Mouse (Mus musculus) forebrain, embryonic 12.5 days (tissue): Measurements from ENCODE around the gene S100a13. TPM values are rescaled to one million over a fixed set of nuclear protein-coding genes. Genes with fewer than 3 reads are reported as not detected.

Experiments used
- ATAC-seq: fragments of 200-750 bp; cut with Nextera tagmentation; 2 replicates; pipeline ENCODE4 v1.8.0; 2017; ENCODE audit warnings: moderate TSS enrichment; ENCODE audit not compliant: low FRiP score
- H3K27ac ChIP-seq: fragments of 300-500 bp; sonication (generic); 2 replicates; pipeline ENCODE4 v1.5.1; 2016; ENCODE audit warnings: mild to moderate bottlenecking
- H3K27me3 ChIP-seq: fragments of 300-500 bp; sonication (generic); 2 replicates; pipeline ENCODE4 v1.6.1; 2016; ENCODE audit warnings: mild to moderate bottlenecking
- H3K36me3 ChIP-seq: fragments of 300-500 bp; sonication (generic); replicated peaks from 2 replicates; pipeline ENCODE4 v1.6.1; 2016; ENCODE audit warnings: mild to moderate bottlenecking
- H3K4me1 ChIP-seq: fragments of 300-500 bp; sonication (generic); 2 replicates; pipeline ENCODE4 v1.6.1; 2016
- H3K4me2 ChIP-seq: fragments of 300-500 bp; sonication (generic); 2 replicates; pipeline ENCODE4 v1.6.1; 2016; ENCODE audit warnings: mild to moderate bottlenecking, moderate library complexity
- H3K4me3 ChIP-seq: fragments of 300-500 bp; sonication (generic); replicated peaks from 2 replicates; pipeline ENCODE4 v1.5.1; 2016; ENCODE audit warnings: mild to moderate bottlenecking
- H3K9ac ChIP-seq: fragments of 300-500 bp; sonication (generic); 2 replicates; pipeline ENCODE4 v1.6.1; 2016; ENCODE audit warnings: mild to moderate bottlenecking
- H3K9me3 ChIP-seq: fragments of 300-500 bp; sonication (generic); 2 replicates; pipeline ENCODE4 v1.6.1; 2016
- WGBS: fragments of 180-500 bp; shearing (Covaris S2); methylation state at CpG from one replicate; pipeline ENCODE4 v1.1.7; 2016; 5-methylcytosine and 5-hydroxymethylcytosine counted together
- polyA plus RNA-seq: library from polyadenylated mRNA; unstranded; fragments of >200 nt; fragmentation: Nextera tagmentation; extraction: Ambion mirVana; gene quantifications from 2 replicates; pipeline ENCODE4 v1.2.1, GENCODE M21; 2016

Gene S100a13
- polyA plus RNA-seq: 8.1 and 8.6 TPM in 2 replicates

GRCm38 (mm10) chr3:90513796-90514590 is at the start of gene S100a13, which contains the start of gene S100a1:
S100a13 (plus strand) TSS chr3:90514435.
S100a1 (minus strand) TSS chr3:90514392.
- Histone ChIP-seq H3K4me1 (peaks cover 16% of the 10 kb centered on the region), H3K27ac (no peak within 1 kb of the TSS), H3K9me3 (no peaks in the 10 kb centered on the region), H3K9ac (peak within 1 kb of the TSS; percentile 47), H3K4me3 (peak within 1 kb of the TSS; percentile 32), H3K36me3 (no peaks in the 10 kb centered on the region), H3K4me2 (peak within 1 kb of the TSS; percentile 60), H3K27me3 (peaks cover 46% of the 10 kb centered on the region)
- no peak for ATAC-seq
- WGBS: 3% methylated on average over 25 of the region's 25 CpGs

- Histone ChIP-seq H3K9me3 (no peaks in the 10 kb centered on the region), H3K9ac (no peak overlapping the region), H3K4me1 (peaks cover 14% of the 10 kb centered on the region), H3K27ac (no peak overlapping the region), H3K4me2 (peak overlapping the region; percentile 90), H3K4me3 (peak overlapping the region; percentile 50), H3K36me3 (no peaks in the 10 kb centered on the region), H3K27me3 (peaks cover 74% of the 10 kb centered on the region)
- 11% methylated on average over 37 of the region's 37 CpGs for WGBS
- ATAC-seq: 0 out of 2 replicates have a peak, but pooled peaks have one; percentile 1
These were observed 49.6 kb upstream of the S100a13 start for GRCm38 (mm10) chr3:90464552-90465080.

- WGBS: 1% methylated on average over 75 of the region's 75 CpGs
- no peak overlapping the region for H3K27ac ChIP-seq
These were observed 49.1 kb upstream of the S100a13 start for GRCm38 (mm10) chr3:90465081-90465685.

GRCm38 (mm10) chr3:90465686-90466310 is 48.4 kb upstream of the S100a13 start, which contains the start of gene Npr1:
Npr1 (minus strand) TSS chr3:90465866.
- H3K27ac ChIP-seq: no peak within 1 kb of the TSS
- under 1% methylated on average over 43 of the region's 49 CpGs for WGBS

More at GRCm38 (mm10) chr3:90465081-90465685, 49.1 kb upstream of the S100a13 start:
- peak overlapping the region; percentile 43 for H3K9ac ChIP-seq
- no peaks in the 10 kb centered on the region for H3K9me3 ChIP-seq
- H3K4me3 ChIP-seq: peak overlapping the region; percentile 50
- H3K4me2 ChIP-seq: peak overlapping the region; percentile 90
- peaks cover 14% of the 10 kb centered on the region for H3K4me1 ChIP-seq
- peaks cover 71% of the 10 kb centered on the region for H3K27me3 ChIP-seq
- no peaks in the 10 kb centered on the region for H3K36me3 ChIP-seq
- ATAC-seq: 0 out of 2 replicates have a peak, but pooled peaks have one; percentile 27

GRCm38 (mm10) chr3:90466311-90466766 is 47.9 kb upstream of the S100a13 start:
- Histone ChIP-seq H3K27ac (no peak overlapping the region), H3K4me1 (peaks cover 14% of the 10 kb centered on the region), H3K4me2 (peak overlapping the region; percentile 90), H3K36me3 (no peaks in the 10 kb centered on the region), H3K9ac (peak overlapping the region; percentile 43; the same call in 1 of the 2 replicates), H3K27me3 (peaks cover 61% of the 10 kb centered on the region), H3K9me3 (no peaks in the 10 kb centered on the region), H3K4me3 (peak overlapping the region; percentile 50)
- ATAC-seq: peak; percentile 56
- 0% methylated on average over 15 of the region's 15 CpGs for WGBS

More at GRCm38 (mm10) chr3:90465686-90466310, 48.4 kb upstream of the S100a13 start, which contains the start of gene Npr1:
- Histone ChIP-seq H3K9me3 (no peaks in the 10 kb centered on the region), H3K4me3 (peak within 1 kb of the TSS; percentile 50), H3K4me2 (peak within 1 kb of the TSS; percentile 90), H3K9ac (peak within 1 kb of the TSS; percentile 43), H3K27me3 (peaks cover 67% of the 10 kb centered on the region), H3K36me3 (no peaks in the 10 kb centered on the region), H3K4me1 (peaks cover 14% of the 10 kb centered on the region)
- ATAC-seq: peak; percentile 61

- peaks cover 14% of the 10 kb centered on the region for H3K4me1 ChIP-seq
- H3K4me2 ChIP-seq: no peak overlapping the region
- WGBS: 93% methylated on average over 10 of the region's 10 CpGs
- no peak overlapping the region for H3K9ac ChIP-seq
- no peaks in the 10 kb centered on the region for H3K9me3 ChIP-seq
- H3K4me3 ChIP-seq: no peak overlapping the region
- peaks cover 47% of the 10 kb centered on the region for H3K27me3 ChIP-seq
- H3K27ac ChIP-seq: no peak overlapping the region
- ATAC-seq: no peak
- no peaks in the 10 kb centered on the region for H3K36me3 ChIP-seq
These were observed 46.5 kb upstream of the S100a13 start for GRCm38 (mm10) chr3:90467618-90468300.

- no peaks in the 10 kb centered on the region for H3K36me3 ChIP-seq
- H3K9me3 ChIP-seq: no peaks in the 10 kb centered on the region
- H3K27ac ChIP-seq: no peak overlapping the region
- no peak overlapping the region for H3K9ac ChIP-seq
- H3K4me1 ChIP-seq: peaks cover 5% of the 10 kb centered on the region
- H3K27me3 ChIP-seq: peaks cover 9% of the 10 kb centered on the region; the same call in 1 of the 2 replicates
- ATAC-seq: no peak
- H3K4me2 ChIP-seq: no peak overlapping the region
- no peak overlapping the region for H3K4me3 ChIP-seq
- 35% methylated on average over 3 of the region's 3 CpGs for WGBS
These were observed 42.0 kb upstream of the S100a13 start for GRCm38 (mm10) chr3:90472213-90472612.

- peaks cover 29% of the 10 kb centered on the region for H3K36me3 ChIP-seq
- H3K4me3 ChIP-seq: 0 out of 2 replicates have a peak overlapping the region, but pooled peaks have one; percentile 19
- 45% methylated on average over 16 of the region's 16 CpGs for WGBS
- ATAC-seq: peak; percentile 42
- no peak overlapping the region for H3K27ac ChIP-seq
- no peaks in the 10 kb centered on the region for H3K27me3 ChIP-seq
- no peaks in the 10 kb centered on the region for H3K9me3 ChIP-seq
- peaks cover 11% of the 10 kb centered on the region for H3K4me1 ChIP-seq
- no peak overlapping the region for H3K9ac ChIP-seq
- no peak overlapping the region for H3K4me2 ChIP-seq
These were observed 38.9 kb upstream of the S100a13 start for GRCm38 (mm10) chr3:90475151-90475830.

GRCm38 (mm10) chr3:90475831-90476611 is 38.2 kb upstream of the S100a13 start, which contains the start of gene Ilf2:
Ilf2 (plus strand) TSS chr3:90476126.
- under 1% methylated on average over 45 of the region's 45 CpGs for WGBS
- ATAC-seq: peak; percentile 99

GRCm38 (mm10) chr3:90486998-90487397 is 27.2 kb upstream of the S100a13 start:
- ATAC-seq: no peak
- peaks cover 69% of the 10 kb centered on the region for H3K36me3 ChIP-seq
- H3K27me3 ChIP-seq: no peaks in the 10 kb centered on the region
- H3K4me1 ChIP-seq: peaks cover 9% of the 10 kb centered on the region
- H3K9ac ChIP-seq: no peak overlapping the region
- H3K4me3 ChIP-seq: no peak overlapping the region
- no peaks in the 10 kb centered on the region for H3K9me3 ChIP-seq
- no peak overlapping the region for H3K4me2 ChIP-seq
- H3K27ac ChIP-seq: no peak overlapping the region
- 86% methylated on average over 5 of the region's 5 CpGs for WGBS

More at GRCm38 (mm10) chr3:90475831-90476611, 38.2 kb upstream of the S100a13 start, which contains the start of gene Ilf2:
- H3K4me1 ChIP-seq: peaks cover 11% of the 10 kb centered on the region
- H3K36me3 ChIP-seq: peaks cover 36% of the 10 kb centered on the region
- peak within 1 kb of the TSS; percentile 92 for H3K9ac ChIP-seq
- H3K27me3 ChIP-seq: no peaks in the 10 kb centered on the region
- peak within 1 kb of the TSS; percentile 80 for H3K4me3 ChIP-seq
- peak within 1 kb of the TSS; percentile 78 for H3K4me2 ChIP-seq
- H3K9me3 ChIP-seq: no peaks in the 10 kb centered on the region
- peak within 1 kb of the TSS; percentile 96 for H3K27ac ChIP-seq
